Mouse (Mus musculus) forebrain, postnatal 0 days (tissue): Measurements from ENCODE around the gene Dyrk4. TPM values are rescaled to one million over a fixed set of nuclear protein-coding genes. Genes with fewer than 3 reads are reported as not detected.

Experiments used
- ATAC-seq: fragments of 200-750 bp; cut with Nextera tagmentation; 2 replicates; pipeline ENCODE4 v1.8.0; 2017; ENCODE audit warnings: mild to moderate bottlenecking, moderate library complexity
- DNase-seq: peaks from one replicate; pipeline ENCODE4 v3.0.0-alpha.2; 2015
- H3K27ac ChIP-seq: fragments of 300-500 bp; sonication (generic); 2 replicates; pipeline ENCODE4 v1.5.1; 2014; ENCODE audit warnings: low read depth, mild to moderate bottlenecking, antibody characterized with exemption, low read length, moderate library complexity, mixed read lengths
- H3K27me3 ChIP-seq: fragments of 300-500 bp; sonication (generic); 2 replicates; pipeline ENCODE4 v1.6.1; 2014; ENCODE audit warnings: mild to moderate bottlenecking, low read length, mixed read lengths; ENCODE audit not compliant: insufficient read depth
- H3K36me3 ChIP-seq: fragments of 300-500 bp; sonication (generic); 2 replicates; pipeline ENCODE4 v1.6.1; 2014; ENCODE audit warnings: mild to moderate bottlenecking, moderate library complexity; ENCODE audit not compliant: insufficient read depth
- H3K4me1 ChIP-seq: fragments of 300-500 bp; sonication (generic); 2 replicates; pipeline ENCODE4 v1.6.1; 2014; ENCODE audit warnings: antibody characterized with exemption; ENCODE audit not compliant: insufficient read depth
- H3K4me2 ChIP-seq: fragments of 300-500 bp; sonication (generic); 2 replicates; pipeline ENCODE4 v1.6.1; 2014; ENCODE audit warnings: low read depth, mild to moderate bottlenecking, moderate library complexity
- H3K4me3 ChIP-seq: fragments of 300-500 bp; sonication (generic); 2 replicates; pipeline ENCODE4 v1.5.1; 2014; ENCODE audit warnings: low read depth, low read length, mixed read lengths
- H3K9ac ChIP-seq: fragments of 300-500 bp; sonication (generic); 2 replicates; pipeline ENCODE4 v1.6.1; 2014; ENCODE audit warnings: mild to moderate bottlenecking
- H3K9me3 ChIP-seq: fragments of 300-500 bp; sonication (generic); 2 replicates; pipeline ENCODE4 v1.6.1; 2016; ENCODE audit warnings: low read length
- CTCF ChIP-seq: sonication (generic); IDR thresholded peaks from 2 replicates; pipeline ENCODE4 v1.5.1; 2016; ENCODE audit warnings: antibody characterized with exemption, control low read depth, low read depth
- WGBS: fragments of 180-500 bp; shearing (Covaris S2); extraction: QIAGEN DNeasy Blood & Tissue Kit; methylation state at CpG from one replicate; pipeline ENCODE4 v1.1.7; 2014; 5-methylcytosine and 5-hydroxymethylcytosine counted together
- polyA plus RNA-seq: library from polyadenylated mRNA; unstranded; fragments of >200 nt; fragmentation: Nextera tagmentation; extraction: Ambion mirVana; gene quantifications from 2 replicates; pipeline ENCODE4 v1.2.1, GENCODE M21; 2015
- total RNA-seq: library from RNA; depleted of rRNA; stranded (reverse); fragments of >200 nt; gene quantifications from 2 replicates; pipeline ENCODE4 v1.2.3, GENCODE M21; 2014; rRNA removed

Dyrk4 gene
- total RNA-seq, result not detected in 2 replicates
- polyA plus RNA-seq, result not detected in 2 replicates

DNA sequence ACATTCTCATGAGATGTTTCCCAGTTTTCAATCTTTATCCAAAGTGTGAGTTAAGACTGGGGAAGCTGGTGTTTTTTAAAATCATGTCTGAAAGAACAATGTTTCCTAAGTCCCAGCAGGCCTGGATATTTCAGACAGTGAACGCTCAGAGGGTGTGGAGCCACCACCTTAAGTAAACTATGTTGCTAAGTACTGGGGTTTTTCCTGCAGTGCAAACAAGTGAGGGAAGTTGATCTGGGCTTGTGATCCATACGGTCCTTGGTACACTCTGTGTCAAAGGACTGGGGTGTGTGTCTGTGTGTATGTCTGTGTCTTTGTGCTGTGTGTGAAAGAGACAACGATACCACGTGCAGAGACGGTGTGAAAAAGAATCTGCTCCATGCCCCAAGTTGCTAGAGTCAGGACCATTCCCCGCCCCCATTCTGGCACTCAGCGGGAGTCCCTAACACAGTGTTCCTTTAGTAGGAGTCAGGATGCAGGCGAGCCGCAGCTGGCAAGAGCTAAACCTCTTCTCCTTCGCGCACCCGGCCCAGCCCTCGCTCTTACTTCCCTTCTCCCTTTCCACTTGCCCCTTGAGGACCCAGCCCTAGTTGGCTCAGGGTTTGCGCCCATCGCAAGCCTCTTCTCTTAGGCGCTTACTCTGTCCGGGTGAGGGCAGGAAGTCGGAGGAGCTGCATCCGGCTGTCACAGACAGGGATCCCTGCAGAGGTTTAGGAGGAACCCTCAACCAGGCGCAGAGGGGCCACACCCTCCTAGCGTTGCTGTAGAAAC is at the start of gene Dyrk4:
Gene Dyrk4, minus strand, starts transcription at position 729 of the 771 bp plus-strand sequence.
- Histone ChIP-seq H3K27ac (no peak within 1 kb of the TSS), H3K36me3 (0 out of 2 replicates have a peak, but pooled peaks cover 9% of the 10 kb centered on the region), H3K4me3 (no peak within 1 kb of the TSS), H3K27me3 (no peaks in the 10 kb centered on the region), H3K4me2 (0 out of 2 replicates have a peak within 1 kb of the TSS, but pooled peaks have one; percentile 17), H3K9me3 (no peaks in the 10 kb centered on the region), H3K9ac (no peak within 1 kb of the TSS), H3K4me1 (no peaks in the 10 kb centered on the region)
- TF ChIP-seq CTCF, result no peak
- DNase-seq (no peak), ATAC-seq (0 out of 2 replicates have a peak, but pooled peaks have one; percentile 20)
- 8% methylated on average over 21 of the region's 21 CpGs for WGBS

DNA sequence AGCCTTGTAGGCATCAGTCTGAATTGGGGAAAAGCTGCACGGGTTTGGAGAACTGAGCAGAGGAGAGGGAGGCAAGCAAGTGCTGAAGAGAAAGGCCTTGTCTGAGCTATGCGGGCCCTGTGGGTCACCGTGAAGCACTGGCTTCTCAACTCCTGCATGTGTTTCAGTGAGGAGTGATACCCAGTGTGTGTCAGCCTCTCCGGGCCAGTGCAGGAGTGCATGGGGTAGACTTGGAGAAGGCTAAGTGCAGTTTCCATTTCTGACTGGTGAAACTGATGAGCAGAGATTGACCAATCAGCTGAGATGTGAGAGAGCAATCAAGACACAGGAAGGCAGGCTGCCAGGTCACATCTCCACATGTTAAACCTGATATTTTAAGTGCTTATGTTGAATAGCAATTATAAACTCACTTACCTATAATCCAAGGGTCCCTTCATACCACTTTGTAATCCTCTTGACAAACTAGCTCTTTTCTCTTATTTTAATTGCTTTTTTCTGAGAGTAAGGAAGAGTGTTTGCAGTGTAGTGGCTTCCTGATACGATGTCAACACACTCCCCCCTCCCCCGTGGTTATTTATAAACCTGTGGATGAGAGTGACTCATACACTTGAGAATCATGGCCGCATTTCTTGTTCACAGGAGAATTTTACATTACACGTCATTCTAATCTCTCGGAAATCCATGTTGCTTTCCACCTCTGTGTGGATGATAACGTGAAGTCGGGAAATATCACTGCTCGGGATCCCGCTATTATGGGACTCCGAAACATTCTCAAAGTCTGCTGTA is 44.8 kb upstream of the Dyrk4 start:
- Histone ChIP-seq H3K36me3 (peaks cover 57% of the 10 kb centered on the region), H3K9me3 (no peaks in the 10 kb centered on the region), H3K4me1 (no peaks in the 10 kb centered on the region), H3K4me3 (no peak overlapping the region), H3K4me2 (no peak overlapping the region), H3K27ac (no peak overlapping the region), H3K9ac (no peak overlapping the region), H3K27me3 (no peaks in the 10 kb centered on the region)
- DNase-seq, result no peak
- TF ChIP-seq CTCF, result no peak
- ATAC-seq, result no peak
- 90% methylated on average over 14 of the region's 14 CpGs for WGBS

DNA sequence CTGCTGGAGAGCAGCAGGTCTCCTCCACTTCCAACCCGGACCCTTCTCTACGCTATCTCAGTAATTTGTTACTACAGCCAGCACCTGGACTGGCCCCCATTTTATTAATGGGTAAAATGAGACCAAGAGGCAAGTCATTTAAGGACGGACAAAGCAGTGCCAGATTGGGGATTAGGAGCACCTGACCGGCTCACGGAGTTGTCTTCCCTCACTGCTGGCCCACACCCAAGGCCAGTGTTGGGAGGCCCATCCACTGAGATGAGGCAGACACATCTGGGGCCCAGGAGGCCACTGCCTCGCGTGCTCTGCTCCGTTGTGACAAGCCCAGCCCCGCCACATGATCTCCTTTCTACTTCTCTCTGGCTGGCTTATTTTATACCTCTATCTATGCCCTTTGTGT is 41.8 kb upstream of the Dyrk4 start:
- ATAC-seq (no peak), DNase-seq (no peak)
- Histone ChIP-seq H3K9me3 (no peaks in the 10 kb centered on the region), H3K9ac (no peak overlapping the region), H3K4me2 (no peak overlapping the region), H3K27ac (no peak overlapping the region), H3K27me3 (no peaks in the 10 kb centered on the region), H3K4me1 (no peaks in the 10 kb centered on the region), H3K36me3 (peaks cover 45% of the 10 kb centered on the region), H3K4me3 (no peak overlapping the region)
- WGBS, result 85% methylated on average over 9 of the region's 9 CpGs
- no peak for TF ChIP-seq CTCF

- no peak overlapping the region for H3K9ac ChIP-seq
- no peak overlapping the region for H3K4me2 ChIP-seq
- no peaks in the 10 kb centered on the region for H3K27me3 ChIP-seq
- no peaks in the 10 kb centered on the region for H3K9me3 ChIP-seq
- H3K36me3 ChIP-seq, result peaks cover 38% of the 10 kb centered on the region
- no peak for DNase-seq
- no peak overlapping the region for H3K4me3 ChIP-seq
- no peaks in the 10 kb centered on the region for H3K4me1 ChIP-seq
- 93% methylated on average over 5 of the region's 5 CpGs for WGBS
- no peak for ATAC-seq
- no peak for TF ChIP-seq CTCF
- H3K27ac ChIP-seq, result no peak overlapping the region
Observed at GRCm38 (mm10) chr6:126962709-126963108, 41.1 kb upstream of the Dyrk4 start.

DNA sequence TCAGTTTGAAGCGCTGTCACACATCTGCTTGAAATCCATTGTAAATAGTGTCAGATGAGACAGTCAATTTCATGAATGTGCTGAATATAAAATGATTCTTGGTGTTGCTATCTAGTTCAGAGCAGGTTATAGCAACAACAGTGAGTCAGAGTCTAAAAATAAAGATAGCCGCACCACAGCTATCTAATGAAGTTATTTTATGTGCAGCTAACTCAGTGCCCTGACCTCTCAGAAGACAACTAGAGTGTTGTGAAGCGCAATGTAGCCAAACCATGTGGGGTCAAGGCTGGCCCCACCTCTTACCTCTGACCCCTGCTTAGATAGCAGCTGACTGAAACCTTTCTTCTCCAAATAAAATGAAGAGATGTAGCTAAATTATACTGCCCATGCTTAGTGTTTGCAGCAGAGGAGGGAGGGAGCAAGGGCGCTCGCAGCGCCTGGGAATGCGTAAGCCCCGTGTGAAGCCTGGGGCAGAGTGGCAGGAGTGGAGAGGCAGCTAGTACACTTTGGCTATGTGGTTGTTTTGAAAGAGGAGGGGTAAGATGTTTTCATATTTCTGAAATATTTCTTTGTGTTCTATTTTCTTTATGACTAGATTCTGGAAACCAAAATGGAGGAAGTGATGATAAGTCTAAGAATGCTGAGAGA is 39.9 kb upstream of the Dyrk4 start:
- H3K27me3 ChIP-seq, result no peaks in the 10 kb centered on the region
- H3K9ac ChIP-seq, result no peak overlapping the region
- no peak for DNase-seq
- no peak for ATAC-seq
- H3K9me3 ChIP-seq, result no peaks in the 10 kb centered on the region
- no peak overlapping the region for H3K27ac ChIP-seq
- no peak overlapping the region for H3K4me3 ChIP-seq
- H3K4me1 ChIP-seq, result no peaks in the 10 kb centered on the region
- no peak for TF ChIP-seq CTCF
- H3K4me2 ChIP-seq, result no peak overlapping the region
- H3K36me3 ChIP-seq, result peaks cover 43% of the 10 kb centered on the region
- 89% methylated on average over 8 of the region's 8 CpGs for WGBS

DNA sequence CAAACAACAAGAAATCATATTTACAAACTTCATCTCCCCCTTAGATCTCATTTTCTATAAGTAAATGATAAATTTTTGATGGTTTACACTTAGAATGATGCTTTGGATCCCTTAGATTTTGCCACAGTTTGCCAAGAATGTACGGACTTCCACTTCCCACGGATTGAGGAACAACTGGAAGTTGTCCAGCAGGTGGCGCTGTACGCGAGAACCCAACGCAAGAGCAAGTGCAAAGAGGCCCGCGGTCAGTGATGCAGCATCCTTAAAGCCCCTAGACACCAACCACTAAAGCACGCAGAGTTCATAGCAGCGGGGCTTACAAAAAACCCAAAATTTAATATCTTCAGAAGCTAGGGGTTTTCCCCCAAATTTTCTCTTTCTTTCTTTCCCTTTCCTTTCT is 34.1 kb upstream of the Dyrk4 start:
- TF ChIP-seq CTCF, result peak; percentile 90
- 8% methylated on average over 10 of the region's 10 CpGs for WGBS
- Histone ChIP-seq H3K4me2 (no peak overlapping the region), H3K27me3 (no peaks in the 10 kb centered on the region), H3K4me1 (no peaks in the 10 kb centered on the region), H3K9me3 (no peaks in the 10 kb centered on the region), H3K4me3 (no peak overlapping the region), H3K36me3 (peaks cover 45% of the 10 kb centered on the region), H3K9ac (no peak overlapping the region), H3K27ac (no peak overlapping the region)
- ATAC-seq (peak; percentile 61; the same call in 1 of the 2 replicates), DNase-seq (peak; percentile 86)
